Mouse (Mus musculus) stomach, embryonic 16.5 days (tissue): Measurements from ENCODE around the gene Ifitm5. TPM values are rescaled to one million over a fixed set of nuclear protein-coding genes. Genes with fewer than 3 reads are reported as not detected.
A peak's percentile ranks its signal among the peaks of the same experiment; 100 is the strongest.

Experiments used
- ATAC-seq: fragments of 200-750 bp; cut with Nextera tagmentation; 2 replicates; pipeline ENCODE4 v1.8.0; 2017; ENCODE audit warnings: moderate number of reproducible peaks, moderate TSS enrichment; ENCODE audit not compliant: insufficient read depth, low FRiP score
- H3K27ac ChIP-seq: fragments of 300-500 bp; sonication (generic); 2 replicates; pipeline ENCODE4 v1.5.1; 2014; ENCODE audit warnings: low read length
- H3K27me3 ChIP-seq: fragments of 300-500 bp; sonication (generic); 2 replicates; pipeline ENCODE4 v1.6.1; 2014; ENCODE audit warnings: low read length, control low read depth, mixed read lengths; ENCODE audit not compliant: control insufficient read depth, insufficient read depth
- H3K36me3 ChIP-seq: fragments of 300-500 bp; sonication (generic); 2 replicates; pipeline ENCODE4 v1.6.1; 2014; ENCODE audit warnings: low read length; ENCODE audit not compliant: control insufficient read depth, insufficient read depth
- H3K4me1 ChIP-seq: fragments of 300-500 bp; sonication (generic); 2 replicates; pipeline ENCODE4 v1.6.1; 2014; ENCODE audit warnings: low read length, control low read depth, mixed read lengths; ENCODE audit not compliant: control insufficient read depth, insufficient read depth
- H3K4me2 ChIP-seq: fragments of 300-500 bp; sonication (generic); 2 replicates; pipeline ENCODE4 v1.6.1; 2014; ENCODE audit warnings: low read depth, low read length, mixed read lengths
- H3K4me3 ChIP-seq: fragments of 300-500 bp; sonication (generic); replicated peaks from 2 replicates; pipeline ENCODE4 v1.5.1; 2014; ENCODE audit warnings: mild to moderate bottlenecking, low read length
- H3K9ac ChIP-seq: fragments of 300-500 bp; sonication (generic); 2 replicates; pipeline ENCODE4 v1.6.1; 2014; ENCODE audit warnings: low read length
- H3K9me3 ChIP-seq: fragments of 300-500 bp; sonication (generic); replicated peaks from 2 replicates; pipeline ENCODE4 v1.6.1; 2016; ENCODE audit warnings: low read length, control low read depth; ENCODE audit not compliant: control insufficient read depth
- WGBS: fragments of 180-500 bp; shearing (Covaris S2); extraction: QIAGEN DNeasy Blood & Tissue Kit; methylation state at CpG from one replicate; pipeline ENCODE4 v1.1.7; 2014; 5-methylcytosine and 5-hydroxymethylcytosine counted together
- polyA plus RNA-seq: library from polyadenylated mRNA; unstranded; fragments of >200 nt; fragmentation: Nextera tagmentation; extraction: Ambion mirVana; gene quantifications from 2 replicates; pipeline ENCODE4 v1.2.1, GENCODE M21; 2015

Gene Ifitm5
- 3.8 and 4.4 TPM in 2 replicates for polyA plus RNA-seq

DNA sequence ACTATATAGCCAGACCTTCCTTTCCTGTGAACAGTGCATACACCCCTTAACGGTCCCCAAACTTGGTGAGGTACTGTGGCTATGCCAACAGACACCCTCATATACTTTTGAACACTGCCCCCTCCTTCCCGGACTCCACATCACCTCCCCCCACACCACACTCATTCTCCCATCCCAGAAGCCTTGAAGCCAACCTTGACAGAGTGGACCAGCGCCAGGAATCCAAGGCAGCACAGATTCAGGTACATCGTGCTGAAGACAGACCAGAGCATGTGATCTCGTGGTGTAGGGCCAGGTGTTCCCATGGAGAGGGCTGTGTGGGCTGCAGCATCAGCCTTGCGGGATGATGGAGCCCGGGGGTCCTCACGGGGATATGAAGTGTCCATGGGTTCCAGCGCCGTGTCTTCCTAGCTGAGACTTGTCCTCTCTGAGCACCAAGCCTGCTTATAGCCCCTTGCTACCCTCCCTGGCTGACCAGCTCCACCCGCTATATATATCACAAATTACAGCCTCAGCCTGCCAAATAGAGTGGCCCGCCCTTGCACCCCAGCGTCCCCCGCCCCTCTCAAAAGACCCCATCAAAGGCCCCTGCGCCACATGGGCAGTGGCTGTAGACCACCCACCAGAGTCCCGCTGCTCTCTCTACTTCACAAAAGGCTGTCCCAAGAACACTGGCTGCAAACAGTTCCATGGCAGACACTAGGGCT, at the start of gene Ifitm5:
Gene Ifitm5 (minus strand): TSS at position 468 of the 707 bp plus-strand sequence.
- Histone ChIP-seq H3K36me3 (peaks cover 10% of the 10 kb centered on the region; the same call in 1 of the 2 replicates), H3K27me3 (no peaks in the 10 kb centered on the region), H3K4me1 (peaks cover 46% of the 10 kb centered on the region), H3K9me3 (no peaks in the 10 kb centered on the region), H3K4me2 (peak within 1 kb of the TSS; percentile 11; the same call in 1 of the 2 replicates), H3K9ac (peak within 1 kb of the TSS; percentile 44), H3K4me3 (no peak within 1 kb of the TSS), H3K27ac (peak within 1 kb of the TSS; percentile 63)
- no peak for ATAC-seq
- WGBS = 81% methylated on average over 16 of the region's 16 CpGs

DNA sequence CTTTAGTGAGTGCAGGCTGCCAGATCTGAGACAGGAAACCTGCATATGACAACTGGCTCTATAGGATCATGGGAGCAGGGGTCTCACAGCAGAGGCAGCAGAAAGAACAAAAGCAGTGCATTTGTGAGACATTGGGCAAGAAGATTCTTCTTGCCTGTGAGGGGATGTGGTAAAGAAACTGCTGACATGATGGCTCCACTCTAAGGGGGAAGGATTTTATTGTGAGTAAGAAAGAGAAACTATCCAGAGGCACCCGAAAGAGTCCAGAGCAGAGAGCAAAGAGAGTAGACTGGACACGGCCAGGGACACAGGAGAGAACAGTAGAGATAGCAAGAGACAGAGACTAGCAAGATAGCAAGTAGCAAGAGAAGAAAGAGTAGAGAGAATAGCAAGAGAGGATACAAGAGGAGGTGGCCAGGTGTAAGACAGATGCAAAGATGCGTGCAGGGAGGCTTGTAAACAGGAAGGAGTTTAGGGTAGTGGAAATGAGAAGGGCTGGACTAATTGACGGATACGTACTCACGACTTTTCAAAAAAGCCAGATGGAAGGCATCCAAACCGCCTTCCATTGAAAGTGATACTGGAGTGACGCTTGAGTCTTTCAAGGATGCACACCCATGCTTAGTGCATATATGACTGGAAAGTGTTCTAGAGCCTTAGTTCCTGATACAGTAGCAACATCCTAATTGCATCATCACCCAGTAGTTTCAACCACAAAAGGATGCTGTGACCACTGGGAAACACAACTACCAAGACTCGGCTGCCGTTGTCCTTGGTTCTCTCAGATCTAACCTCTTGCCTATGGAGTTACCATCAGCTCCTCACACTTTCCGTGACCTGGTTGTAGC, 49.0 kb upstream of the Ifitm5 start:
- H3K4me2 ChIP-seq = no peak overlapping the region
- no peaks in the 10 kb centered on the region for H3K9me3 ChIP-seq
- ATAC-seq = no peak
- no peak overlapping the region for H3K4me3 ChIP-seq
- H3K27ac ChIP-seq = no peak overlapping the region
- H3K36me3 ChIP-seq = no peaks in the 10 kb centered on the region
- H3K9ac ChIP-seq = no peak overlapping the region
- no peaks in the 10 kb centered on the region for H3K27me3 ChIP-seq
- H3K4me1 ChIP-seq = no peaks in the 10 kb centered on the region
- 80% methylated on average over 11 of the region's 11 CpGs for WGBS

DNA sequence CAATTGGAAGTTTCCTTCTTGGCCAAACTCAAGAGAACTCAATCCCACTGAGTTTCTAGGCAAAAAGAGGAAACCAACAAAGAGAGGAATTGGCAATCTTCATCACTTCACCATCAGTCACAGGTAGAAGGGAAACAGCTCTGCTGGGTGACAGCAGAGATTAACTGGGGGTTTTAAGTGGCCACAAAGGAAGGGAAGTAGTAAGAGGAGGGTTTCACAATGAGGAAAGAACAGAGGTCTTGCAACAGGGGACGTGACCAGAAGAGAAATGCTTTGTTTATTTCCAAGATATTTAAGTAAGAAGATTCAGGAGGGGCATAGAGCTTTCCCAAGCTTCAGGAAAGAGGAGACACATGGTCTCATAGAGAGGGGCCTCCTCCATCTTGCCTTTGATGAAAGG, 47.7 kb upstream of the Ifitm5 start:
- Histone ChIP-seq H3K4me2 (no peak overlapping the region), H3K27me3 (no peaks in the 10 kb centered on the region), H3K4me3 (no peak overlapping the region), H3K36me3 (no peaks in the 10 kb centered on the region), H3K4me1 (no peaks in the 10 kb centered on the region), H3K9ac (no peak overlapping the region), H3K27ac (no peak overlapping the region), H3K9me3 (no peaks in the 10 kb centered on the region)
- 20% methylated on average over 1 of the region's 1 CpGs for WGBS
- ATAC-seq = no peak

DNA sequence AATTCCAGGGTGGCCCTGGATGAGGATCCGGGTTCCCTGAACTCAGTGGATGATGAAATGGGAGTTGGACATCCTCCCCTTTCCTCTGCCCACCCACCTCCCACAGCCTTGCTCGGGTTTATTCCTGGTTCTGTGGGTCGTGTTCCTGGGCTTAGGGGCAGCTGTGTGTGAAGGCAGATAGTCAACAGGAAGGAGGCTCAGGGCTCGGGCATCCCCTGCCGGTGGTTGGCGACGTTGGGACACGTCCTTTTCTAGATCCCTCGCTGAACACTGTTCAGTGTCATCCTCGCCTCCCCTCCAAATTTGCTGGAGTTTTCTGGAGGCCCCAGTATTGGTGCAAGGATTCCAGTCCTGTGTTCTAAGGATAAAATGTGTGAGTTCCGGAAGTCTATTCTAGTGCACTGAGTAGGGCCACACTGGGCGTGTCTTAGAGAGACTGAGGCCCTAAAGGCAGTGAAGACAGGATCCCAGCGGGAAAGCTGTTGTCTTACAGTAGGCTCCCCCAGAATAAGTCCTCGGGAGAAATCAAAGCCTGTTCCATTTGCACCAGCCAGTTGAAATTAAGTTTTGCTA, 41.1 kb upstream of the Ifitm5 start:
- no peaks in the 10 kb centered on the region for H3K9me3 ChIP-seq
- H3K9ac ChIP-seq = no peak overlapping the region
- WGBS = 85% methylated on average over 14 of the region's 14 CpGs
- no peak overlapping the region for H3K4me3 ChIP-seq
- no peak overlapping the region for H3K4me2 ChIP-seq
- H3K27ac ChIP-seq = no peak overlapping the region
- no peak for ATAC-seq
- H3K4me1 ChIP-seq = 0 out of 2 replicates have a peak, but pooled peaks cover 3% of the 10 kb centered on the region
- H3K27me3 ChIP-seq = no peaks in the 10 kb centered on the region
- no peaks in the 10 kb centered on the region for H3K36me3 ChIP-seq

DNA sequence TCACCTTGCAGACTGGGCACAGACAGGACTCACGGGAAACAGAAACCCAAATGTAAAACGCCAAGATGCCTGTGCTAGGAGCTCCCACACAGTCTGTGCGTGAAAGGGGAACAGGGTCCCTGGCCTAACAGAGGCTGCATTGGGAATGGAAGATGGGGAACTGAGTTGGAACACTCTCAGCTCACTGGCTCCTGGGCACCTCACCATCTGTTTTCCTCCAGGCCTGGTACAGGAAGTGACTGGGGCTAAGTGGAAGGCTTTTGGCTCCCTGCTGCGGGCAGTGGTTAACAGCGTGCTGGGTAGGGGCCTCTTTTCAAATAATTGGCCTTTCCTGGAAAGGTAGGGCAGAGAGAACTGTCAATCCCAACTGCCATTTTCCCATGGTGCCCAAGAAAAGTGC, 40.5 kb upstream of the Ifitm5 start:
- 66% methylated on average over 5 of the region's 5 CpGs for WGBS
- H3K9me3 ChIP-seq = no peaks in the 10 kb centered on the region
- no peaks in the 10 kb centered on the region for H3K27me3 ChIP-seq
- H3K4me1 ChIP-seq = 0 out of 2 replicates have a peak, but pooled peaks cover 3% of the 10 kb centered on the region
- H3K4me2 ChIP-seq = no peak overlapping the region
- no peak overlapping the region for H3K27ac ChIP-seq
- H3K4me3 ChIP-seq = no peak overlapping the region
- H3K9ac ChIP-seq = no peak overlapping the region
- ATAC-seq = no peak
- H3K36me3 ChIP-seq = no peaks in the 10 kb centered on the region

DNA sequence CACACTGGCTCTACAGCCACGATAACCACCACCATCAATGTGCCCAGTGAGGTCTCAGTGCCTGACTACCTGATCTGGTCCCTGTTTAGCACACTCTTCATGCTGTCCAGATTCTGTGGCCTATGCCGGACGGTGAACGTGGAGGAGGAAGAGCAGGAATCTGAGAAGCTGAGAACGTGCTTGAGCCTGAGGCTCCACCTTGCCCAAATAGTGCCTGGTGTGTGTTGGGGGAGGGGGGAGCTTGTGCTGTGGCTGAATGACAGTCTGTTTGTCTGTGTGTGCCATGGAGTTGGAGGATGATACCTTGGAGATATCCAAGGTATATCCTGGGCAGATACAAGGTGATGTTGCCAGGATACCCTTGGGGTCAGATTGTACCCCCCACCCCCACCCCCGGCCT, 40.1 kb upstream of the Ifitm5 start:
- Histone ChIP-seq H3K36me3 (no peaks in the 10 kb centered on the region), H3K9me3 (no peaks in the 10 kb centered on the region), H3K27ac (0 out of 2 replicates have a peak overlapping the region, but pooled peaks have one; percentile 2), H3K27me3 (no peaks in the 10 kb centered on the region), H3K9ac (peak overlapping the region; percentile 46), H3K4me3 (no peak overlapping the region), H3K4me2 (no peak overlapping the region), H3K4me1 (0 out of 2 replicates have a peak, but pooled peaks cover 3% of the 10 kb centered on the region)
- 61% methylated on average over 6 of the region's 6 CpGs for WGBS
- peak; percentile 71 for ATAC-seq

DNA sequence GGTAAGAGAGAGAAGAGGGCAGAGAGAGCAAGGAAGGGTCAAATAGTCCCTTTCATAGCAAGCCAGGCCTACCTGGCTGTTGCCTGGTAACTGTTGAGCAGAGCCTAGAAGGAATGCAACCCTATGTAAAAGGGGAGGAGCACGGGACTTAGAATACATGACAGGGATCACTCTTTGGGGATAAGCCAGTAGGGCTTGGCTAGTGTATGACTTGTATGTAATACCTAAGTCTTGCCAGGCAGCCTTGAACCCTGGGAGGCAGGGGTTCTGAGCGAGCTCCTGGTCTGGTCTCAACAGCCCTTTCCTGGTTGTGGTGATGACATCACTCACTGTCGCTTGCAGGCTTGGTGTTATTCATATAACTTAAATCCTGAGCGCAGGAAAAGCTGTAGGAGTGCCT, 38.9 kb upstream of the Ifitm5 start:
- Histone ChIP-seq H3K27me3 (no peaks in the 10 kb centered on the region), H3K4me3 (no peak overlapping the region), H3K4me2 (no peak overlapping the region), H3K27ac (no peak overlapping the region), H3K9me3 (no peaks in the 10 kb centered on the region), H3K36me3 (no peaks in the 10 kb centered on the region), H3K4me1 (0 out of 2 replicates have a peak, but pooled peaks cover 3% of the 10 kb centered on the region), H3K9ac (no peak overlapping the region)
- WGBS = 75% methylated on average over 4 of the region's 4 CpGs
- peak; percentile 39; the same call in 1 of the 2 replicates for ATAC-seq

DNA sequence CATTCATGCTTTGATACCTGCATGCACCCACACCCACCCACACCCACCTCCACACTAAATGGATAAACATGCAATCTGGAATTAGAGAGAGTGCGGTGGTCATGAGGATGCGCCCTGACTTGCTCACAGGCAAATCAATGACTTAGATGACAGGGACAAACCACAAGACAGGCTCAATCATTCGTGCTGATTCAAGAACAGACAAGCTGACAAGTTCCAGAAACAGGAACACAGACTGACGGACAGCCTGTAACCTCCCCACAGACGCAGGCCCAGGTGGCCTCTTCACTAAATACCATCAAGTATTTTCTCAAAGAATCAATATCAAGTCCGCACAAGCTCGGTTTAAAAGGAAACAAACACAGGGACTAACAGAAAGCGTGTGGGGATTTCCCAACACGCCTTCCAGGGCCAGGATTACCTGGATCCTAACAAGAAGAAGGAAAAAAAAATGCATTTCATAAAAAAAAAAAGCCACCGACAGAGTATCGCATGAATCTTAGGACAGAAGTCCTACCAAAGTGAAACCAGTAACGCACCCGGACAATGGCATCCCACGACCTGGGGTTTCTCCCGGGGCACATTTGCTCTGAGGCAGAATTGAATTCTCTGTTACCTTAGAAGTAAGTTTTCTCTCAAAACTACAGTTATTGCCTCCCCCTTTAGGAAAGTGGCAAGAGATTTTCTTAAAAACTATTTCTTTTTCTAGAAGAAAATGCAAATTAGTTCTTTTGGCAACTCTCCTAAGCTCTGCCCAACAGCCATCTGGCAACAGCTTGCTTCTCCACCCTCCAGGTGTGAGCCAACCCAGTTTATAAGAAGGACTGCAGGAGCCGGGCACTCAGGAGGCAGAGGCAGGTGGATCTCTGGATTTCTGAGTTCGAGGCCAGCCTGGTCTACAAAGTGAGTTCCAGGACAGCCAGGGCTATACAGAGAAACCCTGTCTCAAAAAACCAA, 37.4 kb upstream of the Ifitm5 start:
- ATAC-seq = no peak
- H3K36me3 ChIP-seq = no peaks in the 10 kb centered on the region
- H3K27ac ChIP-seq = peak overlapping the region; percentile 1; the same call in 1 of the 2 replicates
- H3K4me1 ChIP-seq = 0 out of 2 replicates have a peak, but pooled peaks cover 3% of the 10 kb centered on the region
- no peak overlapping the region for H3K4me2 ChIP-seq
- WGBS = 65% methylated on average over 17 of the region's 17 CpGs
- H3K9me3 ChIP-seq = no peaks in the 10 kb centered on the region
- no peak overlapping the region for H3K4me3 ChIP-seq
- no peak overlapping the region for H3K9ac ChIP-seq
- no peaks in the 10 kb centered on the region for H3K27me3 ChIP-seq
